Mouse (Mus musculus) cortical plate, adult 2 months (tissue): ENCODE data around the gene Cubn.

Experiments used
- CTCF ChIP-seq: fragments of 200-500 bp; IDR thresholded peaks from 2 replicates; pipeline ENCODE4 v1.5.1; 2011; ENCODE audit warnings: mild to moderate bottlenecking, control low read depth, low read length; ENCODE audit not compliant: insufficient read depth; ENCODE audit errors: extremely low read depth
- POLR2A ChIP-seq: fragments of 200-500 bp; IDR thresholded peaks from 2 replicates; pipeline ENCODE4 v1.6.1; 2011; ENCODE audit warnings: mild to moderate bottlenecking, low read length, control low read depth; ENCODE audit not compliant: insufficient read depth; ENCODE audit errors: extremely low read depth

GRCm38 (mm10) chr2:13229686-13230085 lies 261.9 kb downstream of the Cubn start:
- no peak for TF ChIP-seq POLR2A
- TF ChIP-seq CTCF, result no peak
